Mouse (Mus musculus): Measurements from ENCODE around the gene Erfe.

GRCm38 (mm10) chr1:91419862-91420600 is 53.8 kb downstream of the Erfe start:
- TF ChIP-seq CTCF (IDR thresholded peaks at IDR 0.05; ENCODE audit: low read depth, low read length) (no peak), GATA1 (IDR thresholded peaks at IDR 0.05; ENCODE audit: borderline replicate concordance, low read length) (no peak), TAL1 (conservative IDR thresholded peaks at IDR 0.05; ENCODE audit: low read depth, low read length) (no peak), POLR2AphosphoS5 (IDR thresholded peaks at IDR 0.05; ENCODE audit: insufficient replicate concordance, low read depth, low read length) (no peak)
